Mouse (Mus musculus): ENCODE results near the gene Fbxl14.
A peak's percentile ranks its signal among the peaks of the same experiment; 100 is the strongest.
"Not testable (repeated sequence)": the region's sequence is repeated elsewhere in the genome, so short reads cannot be mapped to it uniquely, and the experiment has no call there.

Gene Fbxl14

DNA sequence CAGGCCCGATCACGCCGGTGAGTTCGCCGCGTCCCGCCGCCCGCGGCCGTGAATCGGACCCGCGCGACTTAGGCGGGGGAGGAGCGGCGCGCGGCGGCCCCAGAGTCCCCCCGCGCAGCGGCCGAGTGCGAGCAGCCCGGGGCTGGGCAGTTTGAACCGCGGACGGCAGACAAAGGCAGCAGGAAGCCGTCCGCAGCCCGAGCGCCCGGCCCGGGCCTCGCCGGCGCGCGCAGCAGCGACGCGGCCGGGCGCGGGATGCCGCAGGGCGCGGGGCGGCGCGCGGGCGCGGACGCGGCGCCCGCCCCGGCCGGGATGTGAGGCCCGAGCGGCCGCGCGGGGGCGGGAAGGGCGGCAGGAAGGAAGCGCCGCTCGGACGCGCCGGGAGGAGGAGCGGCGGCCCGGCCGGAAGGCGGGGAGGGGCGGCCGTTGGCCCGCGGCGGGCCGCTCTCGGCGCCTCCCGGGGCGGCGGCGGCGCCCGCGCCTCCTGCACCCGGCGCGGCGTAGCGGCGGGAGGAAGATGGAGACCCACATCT, at the start of gene Fbxl14:
Fbxl14 (plus strand) TSS at position 326 of the 533 bp plus-strand sequence.
- no peak for DNase-seq

DNA sequence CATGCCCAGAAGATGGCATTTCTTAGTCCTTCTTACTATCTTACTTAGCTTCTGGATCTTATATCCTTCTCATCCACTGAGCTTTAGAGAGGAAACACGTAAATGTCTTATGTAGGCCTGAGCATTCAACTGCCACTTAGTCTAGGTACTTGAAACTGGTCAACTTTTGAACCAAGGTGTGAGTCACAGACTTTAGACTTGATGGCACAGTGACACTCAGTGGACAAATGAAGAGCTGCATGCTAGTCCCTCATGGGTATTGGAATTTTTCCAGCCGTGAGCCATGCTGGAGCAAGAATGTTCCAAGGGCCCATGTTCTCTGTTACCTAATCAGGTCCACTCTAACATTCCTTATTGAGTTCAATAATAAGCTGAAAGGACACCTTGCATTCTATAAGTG, 49.0 kb upstream of the Fbxl14 start:
- peak; percentile 23 for DNase-seq

DNA sequence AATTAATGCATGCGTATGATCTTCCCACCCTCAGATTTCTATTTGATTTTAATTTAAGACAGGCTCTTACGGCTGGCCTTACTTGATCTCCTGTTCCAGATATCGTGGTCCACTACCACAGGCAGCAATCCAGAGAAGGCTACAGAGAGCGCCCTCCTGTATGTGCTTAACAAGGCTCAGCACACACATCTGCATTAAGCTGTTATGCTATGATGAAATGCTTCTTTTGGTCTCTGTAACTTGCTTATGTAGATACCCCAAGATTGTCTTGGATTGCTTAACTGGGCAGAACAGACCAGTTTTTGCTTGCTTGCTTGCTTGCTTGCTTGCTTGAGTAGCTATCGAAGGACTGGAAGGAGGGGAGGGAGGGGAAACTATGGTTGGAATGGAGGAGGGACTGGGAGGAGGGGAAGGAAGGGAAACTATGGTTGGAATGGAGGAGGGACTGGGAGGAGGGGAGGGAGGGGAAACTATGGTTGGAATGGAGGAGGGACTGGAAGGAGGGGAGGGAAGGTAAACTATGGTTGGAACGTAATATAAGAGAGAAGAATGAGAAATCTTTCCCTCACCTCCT, 47.6 kb upstream of the Fbxl14 start:
- DNase-seq, result no peak

DNA sequence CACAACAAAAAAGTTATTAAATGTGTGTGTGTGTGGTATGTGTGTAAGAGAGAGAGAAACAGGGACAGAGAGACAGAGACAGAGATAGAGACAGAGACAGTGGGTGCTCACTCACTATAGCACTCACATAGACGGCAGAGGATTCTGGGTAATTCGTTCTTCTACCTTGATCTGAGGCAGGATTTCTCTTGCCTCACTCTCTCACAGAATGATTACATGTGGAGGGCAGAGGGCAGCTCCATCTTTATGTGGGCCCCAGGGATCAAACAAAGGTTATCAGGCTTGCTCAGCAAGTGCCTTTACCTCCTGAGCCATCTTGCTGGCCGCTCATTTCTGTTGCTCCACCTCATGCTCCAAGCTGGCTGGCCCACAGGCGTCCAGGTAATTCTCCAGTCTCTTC, 45.1 kb upstream of the Fbxl14 start:
- no peak for DNase-seq

DNA sequence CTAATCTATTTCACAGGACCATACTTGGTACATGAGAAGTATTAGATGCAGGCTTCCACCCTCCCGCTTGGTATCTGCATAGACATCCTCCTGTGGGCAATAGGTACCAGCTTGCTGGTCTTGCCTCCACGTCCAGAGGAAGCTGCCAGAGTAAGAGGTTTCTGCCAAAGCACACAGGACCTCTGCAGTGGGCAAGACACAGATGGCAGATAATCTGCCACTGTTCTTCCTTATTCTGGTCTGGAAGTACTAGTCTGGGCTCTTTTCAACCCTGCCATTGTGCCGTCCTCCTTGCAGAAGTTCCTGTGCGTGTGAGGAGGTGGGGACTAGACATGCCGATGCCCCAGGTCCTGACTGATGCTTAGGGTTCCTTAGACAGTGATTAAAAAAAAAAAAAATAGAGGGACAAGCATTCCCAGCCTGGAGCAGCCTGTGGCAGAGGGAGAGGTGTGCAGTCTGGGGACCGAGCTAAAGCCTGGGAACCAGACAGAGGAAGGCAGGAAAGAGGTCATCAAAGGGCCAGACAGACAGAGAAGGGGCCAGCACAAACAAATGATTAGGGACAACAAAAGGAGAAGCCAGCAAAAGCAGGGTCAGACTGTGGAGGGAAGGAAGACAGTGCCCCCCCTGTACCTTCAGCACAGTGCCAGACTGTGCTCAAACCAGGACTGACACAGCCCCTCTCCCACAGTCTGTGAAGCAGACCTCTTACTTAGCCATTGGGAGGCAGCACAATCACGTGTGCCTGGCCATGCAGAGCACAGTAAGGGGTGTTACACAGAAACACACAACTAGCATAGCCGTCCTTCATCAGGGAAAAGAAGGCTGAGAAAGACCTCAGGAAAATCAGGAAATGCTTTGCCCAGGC, 41.3 kb upstream of the Fbxl14 start:
- DNase-seq, result no peak

DNA sequence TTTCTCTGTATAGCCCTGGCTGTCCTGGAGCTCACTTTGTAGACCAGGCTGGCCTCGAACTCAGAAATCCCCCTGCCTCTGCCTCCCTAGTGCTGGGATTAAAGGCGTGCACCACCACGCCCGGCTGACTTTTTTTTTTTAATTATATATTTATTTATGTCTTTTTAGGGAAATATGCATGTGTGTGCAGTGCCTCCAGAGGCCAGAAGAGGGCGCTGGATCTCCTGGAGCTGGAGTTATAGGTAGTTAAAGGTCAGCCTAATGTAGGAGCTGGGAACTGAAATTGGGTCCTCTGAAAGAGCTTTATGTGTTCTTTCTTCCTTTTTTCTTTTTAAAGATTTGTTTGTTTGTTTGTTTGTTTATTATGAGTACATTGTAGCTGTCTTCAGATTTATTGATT, 36.7 kb upstream of the Fbxl14 start:
- not testable (repeated sequence) for DNase-seq

DNA sequence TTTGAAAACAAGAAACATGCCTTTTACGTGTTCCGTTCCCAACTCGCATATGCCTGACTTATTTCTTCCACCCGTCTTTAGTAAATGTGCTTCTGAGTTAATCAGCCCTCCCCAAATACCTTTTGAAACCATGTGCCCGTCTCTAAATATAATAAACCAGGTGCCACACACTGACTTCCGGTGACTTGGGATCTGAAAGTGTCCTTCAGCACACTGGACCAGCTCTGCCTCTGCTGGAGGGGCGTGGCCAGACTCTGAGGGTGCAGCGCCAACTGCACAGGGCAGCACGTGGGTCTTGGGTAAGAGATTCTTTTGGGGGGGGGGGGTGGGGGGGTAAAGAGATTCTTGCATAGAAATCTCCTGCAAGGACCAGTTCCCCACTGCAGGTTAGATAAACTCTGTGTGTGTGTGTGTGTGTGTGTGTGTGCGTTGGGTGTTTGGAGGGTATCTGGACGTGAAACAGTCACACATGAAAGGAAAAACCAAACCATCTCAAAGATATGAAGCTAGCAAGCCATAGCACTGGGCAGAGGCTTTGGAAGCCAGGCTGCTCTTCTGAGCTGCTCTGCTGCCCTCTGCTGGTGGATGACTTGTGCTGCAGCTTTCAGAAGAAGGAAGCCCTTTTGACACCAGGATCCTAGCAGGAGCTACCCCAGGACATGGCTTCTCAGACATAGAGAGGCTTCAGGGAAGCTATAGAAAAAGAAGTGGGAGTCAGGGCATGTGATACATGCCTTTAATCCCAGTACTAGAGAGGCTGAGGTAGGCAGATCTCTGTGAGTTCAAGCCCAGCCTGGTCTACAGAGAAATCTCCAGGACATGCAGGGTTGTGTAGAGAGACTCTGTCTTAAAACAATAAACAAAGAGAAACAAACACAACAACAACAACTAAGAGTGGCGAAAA, 35.5 kb upstream of the Fbxl14 start:
- DNase-seq, result peak; percentile 51

DNA sequence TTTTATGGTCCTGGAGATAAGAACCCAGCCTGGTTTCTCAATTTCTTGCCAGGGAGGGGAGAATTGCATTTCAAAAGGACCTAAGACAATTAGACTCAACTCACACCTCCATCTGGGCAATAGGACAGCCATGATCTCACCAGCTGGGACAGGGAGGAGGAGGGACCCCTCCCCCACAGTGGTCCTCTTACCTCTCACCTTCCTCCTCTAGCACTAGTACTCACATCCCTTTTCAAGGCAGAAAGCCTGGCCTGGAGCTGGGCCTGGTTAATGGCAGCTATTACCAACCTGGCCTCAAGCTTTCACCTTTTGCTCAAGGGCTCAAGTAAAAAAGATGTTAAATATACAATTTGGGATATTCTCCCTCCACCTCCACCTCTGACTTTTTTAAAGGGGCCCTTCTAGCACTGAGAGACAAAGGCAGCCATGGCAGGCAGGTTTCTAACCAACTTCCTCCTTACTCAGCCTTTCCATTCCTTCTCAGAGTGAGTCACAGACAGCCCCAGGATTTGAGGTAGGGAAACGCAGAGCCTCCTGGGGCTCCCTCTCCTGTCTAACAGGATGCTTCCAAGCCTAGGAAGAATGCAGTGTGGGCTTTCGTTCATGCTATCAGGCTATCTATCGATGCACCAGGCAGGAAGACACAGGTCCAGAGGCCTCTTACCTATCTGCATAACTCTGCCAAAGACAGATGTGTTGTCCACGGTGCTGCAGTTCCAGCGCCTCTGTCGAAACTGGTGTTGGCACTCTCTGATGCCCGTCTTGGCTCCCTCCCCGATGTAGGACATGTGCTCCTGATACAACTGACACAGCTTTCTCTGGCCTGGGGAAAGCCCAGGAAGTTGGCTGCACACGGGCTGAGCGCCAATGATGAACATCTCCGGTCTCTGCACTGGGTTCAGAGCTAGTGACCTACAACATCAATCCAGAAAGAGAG, 33.5 kb upstream of the Fbxl14 start:
- no peak for DNase-seq

DNA sequence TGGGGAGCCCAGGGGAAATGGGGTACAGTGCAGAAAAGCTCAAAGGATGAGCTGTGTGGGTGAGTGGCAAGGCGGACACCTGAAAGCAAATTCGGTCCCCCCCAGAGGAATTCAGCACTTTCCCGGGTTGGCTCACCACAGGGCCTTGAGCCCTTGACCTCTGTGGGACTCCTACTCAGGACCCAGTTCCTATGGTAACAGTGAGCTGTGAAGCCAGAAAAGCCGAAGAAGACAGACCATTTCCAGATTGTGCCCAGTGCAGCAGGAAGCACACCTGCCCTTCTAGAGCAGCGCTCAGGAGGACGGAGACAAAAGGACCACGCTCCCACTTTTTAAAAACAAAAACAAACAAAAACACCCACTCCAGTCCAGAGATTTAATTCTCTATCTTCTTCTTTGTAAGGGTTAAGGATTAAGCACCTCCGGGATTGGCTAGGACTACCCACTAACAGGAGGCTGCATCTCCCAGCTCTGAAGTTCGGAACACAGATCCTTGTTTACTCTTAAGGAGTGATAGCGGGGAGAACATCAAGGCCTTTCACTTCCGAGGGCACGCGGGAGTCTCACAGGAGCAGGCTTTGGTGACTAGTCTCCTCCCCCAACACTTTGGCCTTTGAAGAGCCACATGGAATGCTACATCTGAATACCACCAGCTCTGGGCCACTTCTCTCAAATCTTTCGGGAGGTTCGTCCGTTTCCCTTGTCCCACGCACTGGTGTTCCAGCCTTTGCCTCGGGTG, 31.0 kb upstream of the Fbxl14 start:
- DNase-seq, result no peak

DNA sequence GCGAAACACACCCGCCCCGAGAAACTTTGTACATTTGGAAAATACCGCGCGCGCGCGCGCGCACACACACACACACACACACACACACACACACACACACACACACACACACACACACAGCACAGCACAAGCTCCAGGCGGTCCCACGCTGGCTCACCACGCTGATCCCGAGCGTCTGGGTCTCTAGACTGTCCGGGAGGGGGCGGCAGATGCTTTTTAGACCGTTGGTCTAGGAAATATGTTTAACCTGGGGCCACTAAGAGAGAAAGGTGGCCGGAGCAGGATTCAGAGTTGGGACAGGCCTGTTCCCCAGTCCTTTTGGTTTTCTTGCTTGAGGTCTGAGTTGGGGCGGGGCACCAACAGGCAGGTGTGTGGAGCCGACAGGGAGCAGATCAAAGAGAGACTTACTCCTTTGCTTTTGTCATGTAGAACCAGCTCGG, 30.4 kb upstream of the Fbxl14 start:
- no peak for DNase-seq

DNA sequence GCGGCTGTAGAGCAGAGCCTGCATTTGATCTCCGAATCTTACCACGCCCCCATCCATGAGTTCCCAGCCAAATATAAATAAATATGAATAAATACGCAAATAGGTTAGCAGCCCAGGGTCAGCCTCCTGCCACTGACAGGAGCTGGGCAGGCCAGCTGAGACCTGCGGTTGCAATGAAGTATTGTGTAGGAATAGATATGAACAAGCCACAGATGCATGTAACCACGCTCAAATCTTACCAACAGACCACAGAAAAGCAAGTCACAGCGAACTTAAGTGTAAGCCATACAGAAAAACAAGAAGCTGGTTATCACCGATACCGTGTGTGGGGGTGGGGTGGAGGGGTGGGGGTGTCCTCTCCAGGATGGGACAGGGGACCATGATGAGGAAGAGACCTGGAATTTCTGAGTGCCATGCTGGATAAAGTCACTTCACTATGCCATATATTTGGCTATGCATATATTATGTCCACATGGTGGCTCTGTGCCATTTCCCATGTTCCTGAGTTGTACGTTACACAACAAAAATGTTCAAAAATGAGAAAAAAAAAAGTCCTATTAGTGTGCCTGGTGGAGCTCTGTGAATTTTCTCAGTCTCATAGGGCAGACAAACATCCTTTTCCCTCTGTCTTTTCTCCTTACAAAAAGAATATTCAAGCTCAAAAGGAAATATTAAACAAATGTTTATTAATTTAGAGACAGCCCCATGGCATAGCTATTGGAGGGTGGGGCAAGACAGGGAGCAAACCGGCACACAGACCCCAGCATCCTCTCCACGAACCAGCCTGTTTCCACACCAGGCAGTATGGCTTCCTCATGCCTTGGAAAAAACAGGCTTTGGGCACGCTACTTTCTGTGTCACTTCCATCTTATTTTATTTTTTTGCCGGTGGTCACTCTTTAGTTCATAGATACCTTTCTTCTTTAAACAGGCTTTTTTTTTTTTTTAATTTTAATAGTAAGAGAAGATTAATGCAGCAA, 28.2 kb upstream of the Fbxl14 start:
- no peak for DNase-seq

DNA sequence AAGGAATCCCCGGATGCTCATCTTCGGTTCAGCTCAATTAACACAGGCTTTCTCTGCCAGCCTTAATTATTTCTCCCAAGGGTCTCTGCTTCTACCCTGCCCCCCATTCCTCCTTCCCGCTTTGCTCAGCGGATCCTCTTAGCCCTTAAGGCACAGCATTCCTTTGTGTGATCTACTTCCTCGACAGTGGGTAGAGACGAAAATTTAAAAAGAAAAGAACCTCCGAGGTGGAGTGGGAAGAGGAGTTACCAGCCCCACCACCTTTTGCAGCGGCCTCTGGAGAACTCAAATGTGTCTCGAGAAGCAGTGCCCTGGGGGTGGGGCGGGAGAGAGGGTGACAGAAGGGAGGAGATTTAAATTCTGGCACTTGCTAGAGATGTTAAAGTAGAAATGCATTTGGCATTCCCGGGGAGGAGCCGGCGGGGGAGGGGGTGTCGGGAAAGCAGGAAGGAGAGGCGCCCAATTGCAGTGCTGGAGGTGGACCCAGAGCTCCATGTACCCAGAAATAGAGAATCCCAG, 27.4 kb upstream of the Fbxl14 start:
- peak; percentile 77 for DNase-seq

DNA sequence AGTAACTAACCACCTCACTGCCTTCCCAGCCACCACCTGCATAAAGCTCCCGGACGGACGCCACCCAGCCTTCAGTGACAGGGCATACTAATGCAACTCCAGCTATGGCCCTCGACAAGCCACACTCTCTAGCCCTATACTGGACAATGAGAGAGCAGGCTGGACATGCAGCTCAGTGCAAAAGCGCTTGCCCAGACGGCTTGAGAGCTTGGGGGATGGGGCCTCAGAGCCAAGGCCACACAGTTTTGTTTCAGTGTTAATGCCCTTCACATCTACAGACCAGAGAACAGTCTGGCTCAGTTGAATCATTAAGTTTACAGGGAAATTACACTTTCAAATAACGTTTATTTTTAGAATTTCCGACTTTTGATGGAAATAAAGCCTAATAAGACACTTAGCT, 21.3 kb upstream of the Fbxl14 start:
- no peak for DNase-seq

DNA sequence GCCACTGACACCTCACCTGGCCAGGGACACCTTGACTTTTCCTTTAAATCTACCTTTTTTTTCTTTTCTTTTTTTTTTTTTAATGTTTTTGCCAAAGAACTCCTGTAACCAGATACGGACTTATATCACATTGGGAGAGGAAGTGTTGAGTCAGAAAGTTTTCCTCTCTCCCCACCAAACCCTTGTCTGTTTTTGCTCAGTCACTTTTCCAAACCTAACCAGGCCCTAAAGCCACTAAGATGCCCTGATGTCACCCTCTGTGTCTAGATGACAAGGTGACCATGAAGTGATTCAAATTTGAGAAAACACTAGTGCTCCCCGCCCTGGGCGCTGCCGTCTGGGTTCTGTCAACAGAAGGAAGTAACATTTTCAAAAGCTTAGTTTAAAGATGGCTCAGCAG, 20.4 kb upstream of the Fbxl14 start:
- DNase-seq, result no peak

DNA sequence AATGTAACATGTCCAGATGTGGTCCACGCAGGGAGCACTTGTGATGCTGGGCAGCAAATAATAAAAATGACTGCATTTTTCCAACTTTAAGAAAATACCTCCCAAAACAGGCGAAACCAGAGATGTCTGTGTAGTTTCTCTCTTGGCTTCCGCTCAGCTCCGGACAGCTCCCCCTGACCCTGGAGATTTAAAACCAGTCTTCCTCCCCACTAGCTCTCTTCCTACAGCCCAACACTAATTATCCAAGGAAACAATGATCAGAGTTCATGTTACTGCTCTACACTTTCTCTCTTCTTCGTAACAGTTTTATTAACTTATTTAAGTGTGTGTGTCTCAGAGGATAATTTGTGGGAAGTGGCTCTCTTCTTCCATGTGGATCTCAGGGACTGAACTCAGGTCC, 19.1 kb upstream of the Fbxl14 start:
- no peak for DNase-seq

DNA sequence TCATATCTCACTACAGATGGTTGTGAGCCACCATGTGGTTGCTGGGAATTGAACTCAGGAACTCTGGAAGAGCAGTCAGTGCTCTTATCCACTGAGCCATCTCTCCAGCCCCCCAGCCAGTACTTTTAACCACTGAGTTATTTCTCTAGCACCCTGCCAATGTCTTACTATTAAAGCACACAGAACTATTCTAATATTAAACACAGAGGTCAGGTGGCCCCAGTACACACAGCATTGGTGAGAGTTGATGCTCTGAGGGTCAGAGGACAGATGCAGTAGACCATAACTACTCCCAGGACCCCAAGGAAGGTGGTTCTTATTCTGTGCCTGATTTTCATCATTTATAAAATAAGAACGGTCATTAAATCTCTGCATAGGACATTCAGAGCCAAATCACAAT, 13.3 kb upstream of the Fbxl14 start:
- no peak for DNase-seq

DNA sequence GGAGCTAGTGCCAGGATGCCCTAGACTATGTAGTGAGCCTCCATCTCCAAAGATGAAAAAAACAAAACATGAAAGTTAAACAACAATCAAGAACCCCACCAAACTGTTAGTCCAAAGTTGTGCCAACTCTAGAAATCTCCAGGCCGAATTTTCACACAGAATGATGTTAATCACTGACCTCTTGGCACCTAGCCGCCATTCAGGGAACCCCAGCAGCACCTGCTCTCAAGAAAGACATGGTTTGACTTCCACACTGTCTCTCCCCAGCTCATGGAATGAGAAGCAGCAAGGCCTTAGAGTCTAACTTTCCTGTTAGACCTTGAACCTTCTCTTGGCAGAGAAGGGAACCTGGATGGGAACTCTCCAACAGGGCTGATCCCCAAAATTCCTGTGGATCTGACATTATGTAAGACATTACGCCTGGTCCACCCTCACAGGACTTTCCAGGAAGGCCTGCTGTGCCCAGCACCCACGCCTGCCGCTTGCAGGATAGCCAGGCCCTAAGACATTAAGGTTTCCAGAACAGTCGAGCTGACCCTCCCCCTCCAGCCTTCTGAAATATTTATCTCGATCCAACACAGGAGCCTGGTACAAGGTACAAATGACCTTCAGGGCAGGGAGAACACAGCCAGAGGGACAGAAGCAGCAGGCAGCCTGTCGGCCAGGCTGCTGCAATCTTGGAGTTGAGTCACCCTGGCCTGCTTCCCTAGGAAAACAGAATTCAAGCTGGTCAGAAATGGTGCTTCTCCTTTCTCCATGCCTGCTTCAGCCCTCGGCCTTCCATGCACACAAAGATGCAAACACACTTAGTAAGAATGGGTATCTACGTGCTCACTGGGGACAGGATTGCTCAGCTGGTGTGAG, 12.3 kb upstream of the Fbxl14 start:
- DNase-seq, result no peak

DNA sequence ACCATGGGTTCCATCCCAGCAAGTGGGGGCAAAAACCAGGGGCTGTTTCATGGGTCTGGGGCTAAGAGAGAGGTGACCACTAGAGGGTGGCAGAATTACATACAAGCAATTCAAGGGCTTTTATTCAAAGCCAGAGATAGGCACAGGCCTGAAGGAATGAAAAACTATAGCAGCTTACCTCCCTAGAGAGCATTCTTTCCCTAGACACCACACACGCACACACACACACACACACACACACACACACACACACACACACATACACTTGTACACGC, 11.7 kb upstream of the Fbxl14 start:
- DNase-seq, result no peak

DNA sequence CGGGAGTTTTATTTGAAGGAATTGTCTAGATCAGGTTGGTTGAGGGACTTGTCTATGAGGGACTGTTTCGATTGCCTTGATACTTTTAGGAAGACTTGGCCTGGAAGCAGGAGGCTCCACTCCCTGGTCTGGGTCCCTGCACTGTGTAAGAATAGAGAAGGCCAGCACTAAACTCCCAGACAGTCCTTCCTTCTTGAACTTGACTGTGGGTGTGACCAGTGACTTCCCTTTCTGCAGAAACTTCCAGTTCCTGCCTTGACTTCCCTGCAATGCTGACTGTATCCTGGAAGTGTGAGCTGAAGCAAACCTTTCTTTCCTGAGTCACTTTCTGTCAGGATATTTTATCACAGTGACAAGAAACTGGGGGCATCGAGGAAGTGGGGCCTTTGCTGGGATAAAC, 8.7 kb upstream of the Fbxl14 start:
- DNase-seq, result no peak

Data from right cerebral cortex, postnatal 25 days (tissue).